Mouse (Mus musculus): ENCODE results near the gene Fam117a. TPM values are rescaled to one million over a fixed set of nuclear protein-coding genes. Genes with fewer than 3 reads are reported as not detected.
A peak's percentile ranks its signal among the peaks of the same experiment; 100 is the strongest.

Fam117a gene
- polyA plus RNA-seq, 1 experiment, result 20.8 TPM

- H3K27ac ChIP-seq (ENCODE audit: insufficient read depth, low read depth, low read length), result no peak overlapping the region
- no peaks in the 10 kb centered on the region for H3K36me3 ChIP-seq (ENCODE audit: control insufficient read depth, insufficient read depth, low read length)
- no peak for TF ChIP-seq CTCF (conservative IDR thresholded peaks at IDR 0.05; ENCODE audit: insufficient read depth, insufficient read length, low read depth, low read length)
- TF ChIP-seq POLR2A (IDR thresholded peaks at IDR 0.05; ENCODE audit: low read depth, low read length), result no peak
- no peaks in the 10 kb centered on the region for H3K27me3 ChIP-seq (replicated peaks; ENCODE audit: control insufficient read depth, insufficient read depth, low read length)
- H3K4me3 ChIP-seq (ENCODE audit: insufficient read depth, low read depth, low read length), result no peak overlapping the region
- WGBS, result 53% methylated on average over 14 of the region's 14 CpGs
- no peak for DNase-seq
- H3K4me1 ChIP-seq (ENCODE audit: control insufficient read depth, insufficient read depth, low read length), result peaks cover 17% of the 10 kb centered on the region; the same call in 1 of the 2 replicates
Measured at GRCm38 (mm10) chr11:95339471-95340021, 2.7 kb downstream of the Fam117a start.

- H3K36me3 ChIP-seq (ENCODE audit: control insufficient read depth, insufficient read depth, low read length), result no peaks in the 10 kb centered on the region
- no peak overlapping the region for H3K27ac ChIP-seq (ENCODE audit: insufficient read depth, low read depth, low read length)
- DNase-seq, result no peak
- no peak for TF ChIP-seq POLR2A (IDR thresholded peaks at IDR 0.05; ENCODE audit: low read depth, low read length)
- no peak for TF ChIP-seq CTCF (conservative IDR thresholded peaks at IDR 0.05; ENCODE audit: insufficient read depth, insufficient read length, low read depth, low read length)
- WGBS, result 67% methylated on average over 1 of the region's 1 CpGs
- peaks cover 17% of the 10 kb centered on the region; the same call in 1 of the 2 replicates for H3K4me1 ChIP-seq (ENCODE audit: control insufficient read depth, insufficient read depth, low read length)
- H3K27me3 ChIP-seq (replicated peaks; ENCODE audit: control insufficient read depth, insufficient read depth, low read length), result no peaks in the 10 kb centered on the region
- no peak overlapping the region for H3K4me3 ChIP-seq (ENCODE audit: insufficient read depth, low read depth, low read length)
Measured at GRCm38 (mm10) chr11:95340259-95340658, 3.4 kb downstream of the Fam117a start.

DNA sequence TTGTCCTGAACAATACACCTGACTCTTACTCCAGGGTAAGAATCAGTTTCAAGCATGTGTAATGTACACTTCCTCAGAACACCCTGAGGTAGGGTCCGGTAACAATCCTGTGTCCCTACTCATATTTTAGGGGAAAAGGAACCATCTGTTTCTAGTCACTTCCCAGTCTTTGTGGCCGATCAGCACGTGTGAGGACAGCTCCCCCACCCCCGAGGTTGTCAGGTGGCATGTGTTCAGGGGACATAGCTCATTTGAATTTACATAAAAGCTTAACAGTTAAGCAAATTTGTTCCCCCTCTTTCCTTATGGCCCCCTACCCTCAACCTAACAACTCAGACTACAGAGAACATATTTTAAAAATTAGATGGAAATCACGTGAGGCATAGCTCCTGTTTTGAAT lies 3.8 kb downstream of the Fam117a start:
- 59% methylated on average over 5 of the region's 5 CpGs for WGBS
- no peak for TF ChIP-seq CTCF (conservative IDR thresholded peaks at IDR 0.05; ENCODE audit: insufficient read depth, insufficient read length, low read depth, low read length)
- TF ChIP-seq POLR2A (IDR thresholded peaks at IDR 0.05; ENCODE audit: low read depth, low read length), result no peak
- Histone ChIP-seq H3K27ac (ENCODE audit: insufficient read depth, low read depth, low read length) (no peak overlapping the region), H3K27me3 (replicated peaks; ENCODE audit: control insufficient read depth, insufficient read depth, low read length) (no peaks in the 10 kb centered on the region), H3K4me1 (ENCODE audit: control insufficient read depth, insufficient read depth, low read length) (peaks cover 17% of the 10 kb centered on the region; the same call in 1 of the 2 replicates), H3K4me3 (ENCODE audit: insufficient read depth, low read depth, low read length) (no peak overlapping the region), H3K36me3 (ENCODE audit: control insufficient read depth, insufficient read depth, low read length) (no peaks in the 10 kb centered on the region)
- no peak for DNase-seq

DNA sequence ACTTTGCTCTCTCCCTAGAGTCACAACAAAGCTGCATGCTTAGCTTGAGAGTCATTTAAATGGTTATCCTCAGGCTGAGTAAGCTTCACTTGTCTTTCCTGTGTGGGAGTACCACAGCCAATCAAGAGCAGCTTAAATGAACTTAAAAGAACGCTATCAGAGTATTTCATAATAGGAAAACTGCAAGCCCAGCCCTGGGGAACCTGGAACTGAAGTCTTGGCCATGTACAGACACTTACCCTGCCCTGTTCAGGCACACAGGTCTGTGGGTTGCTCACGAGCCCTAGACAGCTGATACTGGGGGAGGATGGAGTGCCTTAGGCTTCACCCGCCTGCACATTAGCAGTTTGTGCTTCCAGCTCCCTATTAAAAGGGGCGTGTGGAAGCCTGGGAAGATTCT lies 6.4 kb downstream of the Fam117a start:
- TF ChIP-seq CTCF (conservative IDR thresholded peaks at IDR 0.05; ENCODE audit: insufficient read depth, insufficient read length, low read depth, low read length) (no peak), POLR2A (IDR thresholded peaks at IDR 0.05; ENCODE audit: low read depth, low read length) (no peak)
- DNase-seq, result no peak
- H3K4me1 ChIP-seq (ENCODE audit: control insufficient read depth, insufficient read depth, low read length), result peaks cover 10% of the 10 kb centered on the region; the same call in 1 of the 2 replicates
- H3K27ac ChIP-seq (ENCODE audit: insufficient read depth, low read depth, low read length), result no peak overlapping the region
- WGBS, result 78% methylated on average over 4 of the region's 4 CpGs
- H3K36me3 ChIP-seq (ENCODE audit: control insufficient read depth, insufficient read depth, low read length), result no peaks in the 10 kb centered on the region
- H3K27me3 ChIP-seq (replicated peaks; ENCODE audit: control insufficient read depth, insufficient read depth, low read length), result no peaks in the 10 kb centered on the region
- H3K4me3 ChIP-seq (ENCODE audit: insufficient read depth, low read depth, low read length), result no peak overlapping the region

DNA sequence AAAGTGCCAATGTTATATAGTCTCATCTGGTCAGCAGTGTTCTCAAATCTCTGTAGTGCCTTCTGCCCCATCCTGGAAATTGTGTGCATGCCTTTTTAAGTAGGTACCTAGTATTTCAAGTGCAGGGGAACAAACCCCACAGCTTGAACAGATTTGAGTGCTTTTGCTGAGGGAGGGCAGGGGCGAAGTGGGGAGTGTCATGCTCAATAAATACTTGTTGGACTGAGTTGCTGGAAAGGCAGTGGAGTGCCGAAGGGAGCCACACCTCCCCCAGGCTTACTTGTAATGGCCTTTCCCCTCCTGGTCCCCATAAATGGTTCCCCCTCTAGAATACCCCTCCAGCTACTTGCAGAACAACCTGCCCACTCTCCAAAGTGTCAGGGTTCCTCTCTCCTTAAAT lies 7.4 kb downstream of the Fam117a start:
- no peak for TF ChIP-seq POLR2A (IDR thresholded peaks at IDR 0.05; ENCODE audit: low read depth, low read length)
- TF ChIP-seq CTCF (conservative IDR thresholded peaks at IDR 0.05; ENCODE audit: insufficient read depth, insufficient read length, low read depth, low read length), result no peak
- 59% methylated on average over 2 of the region's 2 CpGs for WGBS
- no peaks in the 10 kb centered on the region for H3K27me3 ChIP-seq (replicated peaks; ENCODE audit: control insufficient read depth, insufficient read depth, low read length)
- no peak overlapping the region for H3K4me3 ChIP-seq (ENCODE audit: insufficient read depth, low read depth, low read length)
- DNase-seq, result no peak
- peaks cover 4% of the 10 kb centered on the region; the same call in 1 of the 2 replicates for H3K4me1 ChIP-seq (ENCODE audit: control insufficient read depth, insufficient read depth, low read length)
- no peaks in the 10 kb centered on the region for H3K36me3 ChIP-seq (ENCODE audit: control insufficient read depth, insufficient read depth, low read length)
- no peak overlapping the region for H3K27ac ChIP-seq (ENCODE audit: insufficient read depth, low read depth, low read length)

DNA sequence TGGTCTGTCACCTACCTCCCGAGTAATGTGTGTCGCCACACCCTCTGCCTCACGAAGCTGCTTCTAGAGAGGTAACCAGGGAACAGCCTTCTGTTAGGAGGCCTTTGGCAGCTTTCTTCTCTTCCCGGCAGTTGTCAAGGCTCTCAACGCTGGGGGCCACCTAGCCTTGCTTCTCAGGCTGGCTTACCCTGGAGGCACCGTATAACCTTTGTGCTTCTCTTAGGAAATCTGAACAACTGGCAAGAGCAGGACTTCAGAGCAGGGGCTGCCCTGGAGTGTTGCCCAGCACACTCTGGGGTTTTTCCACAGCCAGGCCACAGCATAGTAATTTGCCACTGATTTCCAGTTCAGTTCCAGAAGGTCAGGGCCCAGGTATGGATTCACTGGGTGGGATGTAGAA lies 13.5 kb downstream of the Fam117a start:
- peaks cover 13% of the 10 kb centered on the region for H3K4me1 ChIP-seq (ENCODE audit: control insufficient read depth, insufficient read depth, low read length)
- 25% methylated on average over 6 of the region's 6 CpGs for WGBS
- H3K4me3 ChIP-seq (ENCODE audit: insufficient read depth, low read depth, low read length), result no peak overlapping the region
- TF ChIP-seq CTCF (conservative IDR thresholded peaks at IDR 0.05; ENCODE audit: insufficient read depth, insufficient read length, low read depth, low read length) (no peak), POLR2A (IDR thresholded peaks at IDR 0.05; ENCODE audit: low read depth, low read length) (no peak)
- H3K27ac ChIP-seq (ENCODE audit: insufficient read depth, low read depth, low read length), result peak overlapping the region; percentile 8
- peak; percentile 85 for DNase-seq
- H3K36me3 ChIP-seq (ENCODE audit: control insufficient read depth, insufficient read depth, low read length), result no peaks in the 10 kb centered on the region
- no peaks in the 10 kb centered on the region for H3K27me3 ChIP-seq (replicated peaks; ENCODE audit: control insufficient read depth, insufficient read depth, low read length)

DNA sequence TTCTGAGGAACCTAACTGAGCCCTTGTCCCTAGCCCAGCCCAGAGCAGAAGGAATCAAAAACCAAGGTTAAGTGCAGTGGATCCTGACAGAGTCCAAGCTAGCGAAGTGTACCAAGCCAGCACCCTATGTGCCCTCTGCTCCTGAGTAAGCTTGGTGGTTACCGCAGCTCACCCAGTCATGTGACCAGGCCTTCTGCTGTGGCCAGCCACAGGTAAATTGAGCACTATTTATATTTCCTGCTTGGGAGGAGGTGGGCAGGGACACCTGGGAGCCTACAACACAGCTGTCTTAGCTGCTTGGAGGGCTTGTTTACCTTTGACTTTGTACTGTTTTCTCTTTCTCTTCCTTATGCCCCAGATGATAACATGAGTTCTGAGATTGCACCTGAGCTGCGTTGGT lies 14.1 kb downstream of the Fam117a start:
- H3K27ac ChIP-seq (ENCODE audit: insufficient read depth, low read depth, low read length), result peak overlapping the region; percentile 58
- H3K4me1 ChIP-seq (ENCODE audit: control insufficient read depth, insufficient read depth, low read length), result peaks cover 13% of the 10 kb centered on the region
- H3K36me3 ChIP-seq (ENCODE audit: control insufficient read depth, insufficient read depth, low read length), result no peaks in the 10 kb centered on the region
- H3K4me3 ChIP-seq (ENCODE audit: insufficient read depth, low read depth, low read length), result no peak overlapping the region
- TF ChIP-seq CTCF (conservative IDR thresholded peaks at IDR 0.05; ENCODE audit: insufficient read depth, insufficient read length, low read depth, low read length), result no peak
- no peak for TF ChIP-seq POLR2A (IDR thresholded peaks at IDR 0.05; ENCODE audit: low read depth, low read length)
- WGBS, result 28% methylated on average over 3 of the region's 3 CpGs
- DNase-seq, result peak; percentile 77
- H3K27me3 ChIP-seq (replicated peaks; ENCODE audit: control insufficient read depth, insufficient read depth, low read length), result no peaks in the 10 kb centered on the region

Measured in kidney, adult 2 months (tissue).